Comparison of ENCODE assay signal across 8 mouse cellular contexts in the genomic region with DNA sequence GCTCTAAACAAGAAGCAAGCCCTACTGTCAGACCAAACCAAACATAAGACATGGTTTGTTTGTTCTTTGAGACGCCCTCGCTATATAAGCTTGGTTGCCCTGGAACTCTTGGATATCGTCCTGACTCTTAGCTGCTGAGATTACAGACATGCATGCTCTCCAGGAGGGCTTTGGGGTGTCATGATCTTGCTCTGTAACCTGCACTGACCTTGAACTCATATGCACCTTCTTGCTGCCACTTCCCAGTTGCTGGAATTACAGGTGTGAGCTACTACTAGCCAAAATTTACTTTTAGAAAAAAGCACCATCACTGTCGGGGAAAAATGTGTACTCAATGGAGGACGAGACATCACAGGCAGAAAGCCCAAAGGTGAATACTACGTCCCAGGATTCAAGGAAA. TPM values are rescaled to one million over a fixed set of nuclear protein-coding genes. Genes with fewer than 3 reads are reported as not detected.
DNase-seq lines count a peak whose midpoint lies in the region; ATAC-seq and TF ChIP-seq lines count a peak whose summit lies in the region.

No protein-coding gene starts in this region.

- TF ChIP-seq CTCF in cortical plate, adult 2 months (IDR thresholded peaks at IDR 0.05; ENCODE audit: extremely low read depth, insufficient read depth, low read length): no peak

- H3K9me3 ChIP-seq in kidney, embryonic 15.5 days (replicated peaks): no peaks in the 10 kb centered on the region
- no peaks in the 10 kb centered on the region for H3K9me3 ChIP-seq in hindbrain, embryonic 16.5 days (ENCODE audit: control insufficient read depth, low read length)
- H3K9me3 ChIP-seq in midbrain, embryonic 16.5 days (replicated peaks; ENCODE audit: control insufficient read depth, low read length, poor library complexity, severe bottlenecking): no peaks in the 10 kb centered on the region

- H3K4me1 ChIP-seq in kidney, embryonic 15.5 days: peaks cover 18% of the 10 kb centered on the region
- peaks cover 2% of the 10 kb centered on the region; the same call in 1 of the 2 replicates for H3K4me1 ChIP-seq in cortical plate, adult 2 months (ENCODE audit: control insufficient read depth, insufficient read depth, low read length)
- H3K4me1 ChIP-seq in hindbrain, embryonic 16.5 days (ENCODE audit: control insufficient read depth, insufficient read depth, low read depth, low read length): peaks cover 15% of the 10 kb centered on the region
- H3K4me1 ChIP-seq in midbrain, embryonic 16.5 days (ENCODE audit: control insufficient read depth, insufficient read depth, low read length): peaks cover 10% of the 10 kb centered on the region

- no peak for DNase-seq in kidney, postnatal 10 days
- no peak for DNase-seq in frontal cortex, postnatal 25 days (ENCODE audit: low spot score in 2 of 2)
- no peak for DNase-seq in layer of hippocampus, adult 9-11 months
- no peak for DNase-seq in frontal cortex, postnatal 36 days (ENCODE audit: low spot score in 2 of 2)

- H3K36me3 ChIP-seq in kidney, embryonic 15.5 days: peaks cover 14% of the 10 kb centered on the region
- peaks cover 4% of the 10 kb centered on the region; the same call in 1 of the 2 replicates for H3K36me3 ChIP-seq in hindbrain, embryonic 16.5 days (ENCODE audit: control insufficient read depth, insufficient read depth, low read length)
- peaks cover 4% of the 10 kb centered on the region; the same call in 1 of the 2 replicates for H3K36me3 ChIP-seq in midbrain, embryonic 16.5 days (ENCODE audit: control insufficient read depth, insufficient read depth, low read length)

- H3K4me2 ChIP-seq in kidney, embryonic 15.5 days: peak overlapping the region; percentile 88
- peak overlapping the region; percentile 91 for H3K4me2 ChIP-seq in hindbrain, embryonic 16.5 days (ENCODE audit: low read length)
- H3K4me2 ChIP-seq in midbrain, embryonic 16.5 days (ENCODE audit: low read length): peak overlapping the region; percentile 85

- no peaks in the 10 kb centered on the region for H3K27me3 ChIP-seq in kidney, embryonic 15.5 days
- H3K27me3 ChIP-seq in hindbrain, embryonic 16.5 days (replicated peaks; ENCODE audit: control insufficient read depth, insufficient read depth, low read length): no peaks in the 10 kb centered on the region
- no peaks in the 10 kb centered on the region for H3K27me3 ChIP-seq in midbrain, embryonic 16.5 days (ENCODE audit: control insufficient read depth, insufficient read depth, low read depth, low read length)

- 81% methylated on average over 6 of the region's 6 CpGs for WGBS in kidney, embryonic 15.5 days
- 80% methylated on average over 6 of the region's 6 CpGs for WGBS in hindbrain, embryonic 16.5 days
- 78% methylated on average over 6 of the region's 6 CpGs for WGBS in midbrain, embryonic 16.5 days

- no peak for ATAC-seq in kidney, embryonic 15.5 days (replicated peaks; ENCODE audit: low FRiP score)
- ATAC-seq in hindbrain, embryonic 16.5 days: no peak
- ATAC-seq in midbrain, embryonic 16.5 days: no peak

- TF ChIP-seq POLR2A in cortical plate, adult 2 months (IDR thresholded peaks at IDR 0.05; ENCODE audit: extremely low read depth, insufficient read depth, low read length): no peak

- peak overlapping the region; percentile 73 for H3K4me3 ChIP-seq in kidney, embryonic 15.5 days (replicated peaks)
- H3K4me3 ChIP-seq in cortical plate, adult 2 months (ENCODE audit: insufficient read depth, low read length): peak overlapping the region; percentile 87; the same call in 1 of the 2 replicates
- peak overlapping the region; percentile 78 for H3K4me3 ChIP-seq in hindbrain, embryonic 16.5 days (ENCODE audit: low read length)
- peak overlapping the region; percentile 74 for H3K4me3 ChIP-seq in midbrain, embryonic 16.5 days (ENCODE audit: low read depth, low read length)

- H3K27ac ChIP-seq in kidney, embryonic 15.5 days: peak overlapping the region; percentile 92
- peak overlapping the region; percentile 88 for H3K27ac ChIP-seq in cortical plate, adult 2 months (ENCODE audit: insufficient read depth, low read length)
- H3K27ac ChIP-seq in hindbrain, embryonic 16.5 days (ENCODE audit: low read depth, low read length): peak overlapping the region; percentile 97
- peak overlapping the region; percentile 97 for H3K27ac ChIP-seq in midbrain, embryonic 16.5 days (ENCODE audit: low read length)

- H3K9ac ChIP-seq in kidney, embryonic 15.5 days: peak overlapping the region; percentile 61; the same call in 1 of the 2 replicates
- peak overlapping the region; percentile 82 for H3K9ac ChIP-seq in hindbrain, embryonic 16.5 days (ENCODE audit: low read depth, low read length)
- H3K9ac ChIP-seq in midbrain, embryonic 16.5 days (ENCODE audit: low read depth, low read length): peak overlapping the region; percentile 78; the same call in 1 of the 2 replicates

RNA-seq across cellular contexts. Expression of a gene that starts 0.8 kb away (rescaled TPM):
- polyA plus RNA-seq in kidney, embryonic 15.5 days (2015; fragmentation: Nextera tagmentation; extraction: Ambion mirVana): 13.7 TPM in 2 replicates
- polyA plus RNA-seq in cortical plate, adult 2 months (2012; rRNA removed): 101 and 103 TPM in 2 replicates
- polyA plus RNA-seq in hindbrain, embryonic 16.5 days (2015; fragmentation: Nextera tagmentation; extraction: Ambion mirVana): 11.4 and 32.3 TPM in 2 replicates
- polyA plus RNA-seq in midbrain, embryonic 16.5 days (2015; fragmentation: Nextera tagmentation; extraction: Ambion mirVana): 36.8 and 40.3 TPM in 2 replicates

RNA-seq across cellular contexts. Expression of a gene that starts 7.3 kb away (rescaled TPM):
- polyA plus RNA-seq in kidney, embryonic 15.5 days (2015; fragmentation: Nextera tagmentation; extraction: Ambion mirVana): 13.6 and 14.5 TPM in 2 replicates
- polyA plus RNA-seq in cortical plate, adult 2 months (2012; rRNA removed): 30.0 and 30.4 TPM in 2 replicates
- 9.9 and 12.1 TPM in 2 replicates for polyA plus RNA-seq in hindbrain, embryonic 16.5 days (2015; fragmentation: Nextera tagmentation; extraction: Ambion mirVana)
- polyA plus RNA-seq in midbrain, embryonic 16.5 days (2015; fragmentation: Nextera tagmentation; extraction: Ambion mirVana): 9.9 and 13.6 TPM in 2 replicates

RNA-seq across cellular contexts. Expression of a gene that starts 31.4 kb away (rescaled TPM):
- polyA plus RNA-seq in kidney, embryonic 15.5 days (2015; fragmentation: Nextera tagmentation; extraction: Ambion mirVana): 41.5 and 47.1 TPM in 2 replicates
- 0.51 and 0.73 TPM in 2 replicates for polyA plus RNA-seq in cortical plate, adult 2 months (2012; rRNA removed)
- 0.36 and 0.41 TPM in 2 replicates for polyA plus RNA-seq in hindbrain, embryonic 16.5 days (2015; fragmentation: Nextera tagmentation; extraction: Ambion mirVana)
- 0.10 TPM in 1 of 2 replicates, not detected in the other for polyA plus RNA-seq in midbrain, embryonic 16.5 days (2015; fragmentation: Nextera tagmentation; extraction: Ambion mirVana)

RNA-seq across cellular contexts. Expression of a gene that starts 32.1 kb away (rescaled TPM):
- 200 and 214 TPM in 2 replicates for polyA plus RNA-seq in kidney, embryonic 15.5 days (2015; fragmentation: Nextera tagmentation; extraction: Ambion mirVana)
- 224 and 233 TPM in 2 replicates for polyA plus RNA-seq in cortical plate, adult 2 months (2012; rRNA removed)
- polyA plus RNA-seq in hindbrain, embryonic 16.5 days (2015; fragmentation: Nextera tagmentation; extraction: Ambion mirVana): 303 and 314 TPM in 2 replicates
- 247 and 265 TPM in 2 replicates for polyA plus RNA-seq in midbrain, embryonic 16.5 days (2015; fragmentation: Nextera tagmentation; extraction: Ambion mirVana)

RNA-seq across cellular contexts. Expression of a gene that starts 41.7 kb away (rescaled TPM):
- polyA plus RNA-seq in kidney, embryonic 15.5 days (2015; fragmentation: Nextera tagmentation; extraction: Ambion mirVana): 82.8 and 92.6 TPM in 2 replicates
- polyA plus RNA-seq in cortical plate, adult 2 months (2012; rRNA removed): 79.4 and 83.4 TPM in 2 replicates
- 126 and 150 TPM in 2 replicates for polyA plus RNA-seq in hindbrain, embryonic 16.5 days (2015; fragmentation: Nextera tagmentation; extraction: Ambion mirVana)
- polyA plus RNA-seq in midbrain, embryonic 16.5 days (2015; fragmentation: Nextera tagmentation; extraction: Ambion mirVana): 141 and 150 TPM in 2 replicates

Comparison
In these comparisons a context has a peak if more than half of its experiments do, and no peak if none do; other contexts are left out.
1. RNA of a gene that starts 31.4 kb away (polyA plus RNA-seq): 41.5 to 47.1 TPM in kidney, embryonic 15.5 days; 0.51 to 0.73 TPM in cortical plate, adult 2 months, 0.36 to 0.41 TPM in hindbrain, embryonic 16.5 days and 0.10 TPM in midbrain, embryonic 16.5 days; every median in the first group is over 10 times any median in the second.
2. Peak in every context shown above with its lines, with median percentiles within 50 percentile points of each other: H3K27ac ChIP-seq, H3K4me2 ChIP-seq, H3K4me3 ChIP-seq and H3K9ac ChIP-seq.